Mouse (Mus musculus) liver, embryonic 14.5 days (tissue): ENCODE results near the gene Actr1a. TPM values are rescaled to one million over a fixed set of nuclear protein-coding genes. Genes with fewer than 3 reads are reported as not detected.

Experiments used
- ATAC-seq: fragments of 200-750 bp; cut with Nextera tagmentation; 2 replicates; pipeline ENCODE4 v1.8.0; 2017; ENCODE audit warnings: moderate number of reproducible peaks, mild to moderate bottlenecking, moderate library complexity; ENCODE audit not compliant: insufficient read depth
- DNase-seq, 3 experiments: peaks; one replicate each; pipeline ENCODE4 v3.0.0-alpha.2; 2012 to 2013; ENCODE audit warnings: low read depth in 3 of 3, low spot score in 3 of 3
- H3K27ac ChIP-seq: fragments of 300-500 bp; sonication (generic); 2 replicates; pipeline ENCODE4 v1.5.1; 2014; ENCODE audit warnings: moderate library complexity, mild to moderate bottlenecking, control low read depth, inconsistent platforms
- H3K27me3 ChIP-seq: fragments of 300-500 bp; sonication (generic); 2 replicates; pipeline ENCODE4 v1.6.1; 2014; ENCODE audit warnings: mild to moderate bottlenecking, low read length, moderate library complexity; ENCODE audit not compliant: control insufficient read depth, insufficient read depth
- H3K36me3 ChIP-seq: fragments of 300-500 bp; sonication (generic); replicated peaks from 2 replicates; pipeline ENCODE4 v1.6.1; 2014; ENCODE audit warnings: low read depth; ENCODE audit not compliant: control insufficient read depth, insufficient read depth
- H3K4me1 ChIP-seq, 2 experiments: fragments of 200-500 bp in 1 of 2; fragments of 300-500 bp in 1 of 2; sonication (generic) in 1 of 2; replicated peaks; 2 replicates each; pipeline ENCODE4 v1.6.1; 2012 to 2014; ENCODE audit warnings: antibody characterized with exemption in 1 of 2, inconsistent platforms in 1 of 2, low read length in 1 of 2; ENCODE audit not compliant: control insufficient read depth in 2 of 2, insufficient read depth in 2 of 2
- H3K4me2 ChIP-seq: fragments of 300-500 bp; sonication (generic); 2 replicates; pipeline ENCODE4 v1.6.1; 2014; ENCODE audit warnings: low read depth, mild to moderate bottlenecking, control low read depth, moderate library complexity
- H3K4me3 ChIP-seq, 2 experiments: fragments of 200-500 bp in 1 of 2; fragments of 300-500 bp in 1 of 2; sonication (generic) in 1 of 2; 2 replicates each; pipeline ENCODE4 v1.5.1; 2012 to 2014; ENCODE audit warnings: low read depth in 2 of 2, low read length in 2 of 2, mild to moderate bottlenecking in 2 of 2, control low read depth in 1 of 2, inconsistent platforms in 1 of 2, moderate library complexity in 1 of 2; ENCODE audit not compliant: insufficient read depth in 1 of 2
- H3K9ac ChIP-seq: fragments of 300-500 bp; sonication (generic); replicated peaks from 2 replicates; pipeline ENCODE4 v1.6.1; 2014; ENCODE audit warnings: mild to moderate bottlenecking, control low read depth, moderate library complexity
- H3K9me3 ChIP-seq: fragments of 300-500 bp; sonication (generic); 2 replicates; pipeline ENCODE4 v1.6.1; 2016; ENCODE audit warnings: low read length, mixed read lengths; ENCODE audit not compliant: control insufficient read depth
- CTCF ChIP-seq: IDR thresholded peaks from 2 replicates; pipeline ENCODE4 v1.5.1; 2016; ENCODE audit warnings: antibody characterized with exemption, low read depth, control low read depth
- EP300 ChIP-seq: IDR thresholded peaks from 2 replicates; pipeline ENCODE4 v1.6.1; 2016; ENCODE audit warnings: antibody characterized with exemption, low read depth
- WGBS: fragments of 180-500 bp; shearing (Covaris S2); extraction: QIAGEN DNeasy Blood & Tissue Kit; methylation state at CpG from one replicate; pipeline ENCODE4 v1.1.7; 2014; ENCODE audit not compliant: insufficient replicate concordance; 5-methylcytosine and 5-hydroxymethylcytosine counted together
- polyA plus RNA-seq, 2 experiments: library from polyadenylated mRNA; depleted of rRNA in 1 of 2; stranded (reverse) in 1 of 2; unstranded in 1 of 2; fragments of >200 nt; fragmentation: Nextera tagmentation in 1 of 2; extraction: Ambion mirVana in 1 of 2; gene quantifications; 2 replicates each; pipeline versions ENCODE4 v1.2.1 to v1.2.3; 2012 to 2014

Actr1a gene
- polyA plus RNA-seq, 2 experiments = 28.1 to 47.0 TPM

DNA sequence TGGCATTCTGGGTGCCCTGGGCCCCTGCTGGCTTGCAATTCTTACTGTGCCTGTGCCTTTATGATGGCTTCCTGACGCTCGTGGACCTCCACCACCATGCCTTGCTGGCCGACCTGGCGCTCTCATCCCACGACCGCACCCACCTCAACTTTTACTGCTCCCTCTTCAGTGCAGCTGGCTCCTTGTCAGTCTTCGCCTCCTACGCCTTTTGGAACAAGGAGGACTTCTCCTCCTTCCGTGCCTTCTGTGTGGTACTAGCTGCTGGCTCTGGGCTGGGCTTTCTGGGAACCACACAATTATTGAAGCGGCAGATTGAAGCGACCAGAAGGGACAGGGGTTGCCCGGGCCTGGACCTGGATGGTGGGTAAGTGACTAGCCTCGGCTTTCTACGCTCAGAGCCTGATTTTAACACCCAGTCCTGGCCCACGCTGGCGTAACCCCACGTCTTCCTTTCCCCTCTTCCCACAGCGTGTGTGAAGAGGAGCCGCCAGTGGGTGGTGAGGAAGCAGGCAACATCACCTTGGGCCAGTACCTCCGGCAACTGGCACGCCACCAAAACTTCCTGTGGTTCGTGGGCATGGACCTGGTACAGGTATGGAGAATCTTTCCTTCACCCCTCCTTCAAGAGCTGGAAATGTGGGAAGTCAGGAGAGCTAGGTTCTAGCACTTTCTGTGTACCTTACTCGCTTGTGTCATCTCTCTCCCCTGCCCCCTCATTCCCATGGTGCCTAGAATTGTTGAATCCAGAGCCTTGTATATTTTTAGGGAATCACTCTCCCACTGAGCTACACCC, 27.6 kb downstream of the Actr1a start:
- Histone ChIP-seq H3K36me3 (no peaks in the 10 kb centered on the region), H3K27ac (no peak overlapping the region), H3K4me2 (no peak overlapping the region), H3K9me3 (no peaks in the 10 kb centered on the region), H3K9ac (no peak overlapping the region), H3K4me3 (no peak overlapping the region), H3K4me1 (peaks cover 0 to 3% of the 10 kb centered on the region in 2 experiments; a peak in 1 of 4 replicates), H3K27me3 (no peaks in the 10 kb centered on the region)
- WGBS = 75% methylated on average over 22 of the region's 23 CpGs
- TF ChIP-seq CTCF (no peak), EP300 (no peak)
- DNase-seq (no peak), ATAC-seq (no peak)

DNA sequence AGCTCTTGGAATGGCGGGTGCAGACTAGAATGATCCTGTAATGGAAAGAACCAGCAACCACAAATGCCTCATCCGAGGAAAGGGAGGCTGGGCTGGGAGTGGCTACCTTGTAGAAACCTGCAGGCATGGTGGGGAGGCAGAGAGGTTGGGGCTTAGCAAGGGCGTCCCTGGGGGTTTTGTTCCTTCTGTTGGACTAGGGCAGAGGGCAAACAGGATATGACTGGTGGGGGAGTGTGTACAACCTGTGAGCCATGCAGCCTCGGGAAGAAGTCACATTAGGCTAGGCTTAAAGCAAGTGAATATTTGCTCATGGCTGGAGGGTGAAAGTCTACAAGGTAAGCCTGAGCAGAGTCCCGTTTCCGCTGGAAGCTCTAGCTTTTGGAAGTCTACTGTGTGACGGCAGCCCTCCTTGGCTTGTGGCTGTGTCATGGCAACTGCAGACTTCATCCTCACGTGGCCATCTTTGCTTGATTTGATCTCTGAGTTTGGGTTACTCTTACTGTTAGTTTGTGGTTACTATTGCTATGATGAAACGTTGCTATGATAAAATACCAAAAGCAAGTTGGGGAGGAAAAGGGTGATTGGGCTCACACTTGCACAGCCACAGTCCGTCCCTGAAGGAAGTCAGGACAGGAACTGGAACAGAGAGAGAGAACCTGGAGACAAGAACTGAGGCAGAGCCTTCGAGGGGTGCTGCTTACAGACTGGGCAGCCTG, 32.1 kb downstream of the Actr1a start:
- no peak; the same call in 1 of the 2 replicates for ATAC-seq
- no peaks in the 10 kb centered on the region for H3K9me3 ChIP-seq

DNA sequence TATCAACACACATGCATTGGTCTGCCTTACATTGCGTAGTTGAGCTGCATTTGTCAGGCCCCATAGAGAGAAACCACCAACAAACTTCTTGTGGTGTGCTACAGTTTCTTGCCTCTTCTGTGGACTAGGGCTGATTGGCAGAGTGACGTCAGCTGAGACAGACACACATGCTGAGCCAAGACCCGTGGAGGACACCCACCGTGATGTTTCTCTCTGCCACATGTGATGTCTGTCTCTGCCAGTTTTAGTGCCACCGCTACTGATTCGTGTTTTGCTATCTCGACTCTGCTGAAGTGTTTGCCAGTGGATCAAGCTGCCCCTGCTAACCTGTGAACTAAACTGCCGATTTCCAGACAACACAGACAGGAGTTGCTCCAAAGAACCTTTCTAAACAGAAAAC, 33.4 kb downstream of the Actr1a start:
- Histone ChIP-seq H3K9ac (no peak overlapping the region), H3K4me3 (no peak overlapping the region), H3K36me3 (no peaks in the 10 kb centered on the region), H3K9me3 (no peaks in the 10 kb centered on the region), H3K4me2 (no peak overlapping the region), H3K4me1 (peaks cover 12 to 17% of the 10 kb centered on the region in 2 experiments), H3K27ac (no peak overlapping the region), H3K27me3 (no peaks in the 10 kb centered on the region)
- TF ChIP-seq EP300 (no peak), CTCF (no peak)
- WGBS = 77% methylated on average over 8 of the region's 8 CpGs
- DNase-seq (no peak), ATAC-seq (no peak)

More for the DNA sequence above, 32.1 kb downstream of the Actr1a start:
- no peak for DNase-seq
- WGBS = 59% methylated on average over 11 of the region's 11 CpGs
- Histone ChIP-seq H3K4me1 (peaks cover under 1 to 5% of the 10 kb centered on the region in 2 experiments; a peak in 3 of 4 replicates), H3K9ac (no peak overlapping the region), H3K27me3 (no peaks in the 10 kb centered on the region), H3K4me2 (no peak overlapping the region), H3K36me3 (no peaks in the 10 kb centered on the region), H3K4me3 (no peak overlapping the region), H3K27ac (no peak overlapping the region)
- TF ChIP-seq EP300 (no peak), CTCF (no peak)

DNA sequence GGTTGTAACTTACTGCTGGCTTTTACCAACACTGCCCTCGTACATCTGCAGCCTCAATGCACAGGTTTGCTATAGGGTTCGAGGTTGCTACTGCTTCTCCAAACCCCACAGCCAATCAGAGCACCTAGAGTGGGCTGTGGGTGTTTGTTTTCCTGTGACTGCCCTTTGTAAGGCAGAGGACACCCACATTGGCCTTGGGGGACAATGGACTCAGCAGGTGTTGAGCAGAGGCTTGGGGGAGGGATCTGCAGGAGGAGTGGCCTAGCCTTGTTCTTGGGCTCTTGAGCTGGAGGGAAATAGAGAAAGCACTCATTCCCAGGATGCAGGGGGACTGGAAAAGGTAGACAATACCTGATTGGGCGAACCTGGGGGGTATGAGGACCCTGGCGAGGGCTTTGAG, 37.2 kb downstream of the Actr1a start:
- H3K4me2 ChIP-seq = peak overlapping the region; percentile 100
- DNase-seq (no peak), ATAC-seq (0 out of 2 replicates have a peak, but pooled peaks have one; percentile 17)
- WGBS = 26% methylated on average over 4 of the region's 4 CpGs
- no peaks in the 10 kb centered on the region for H3K9me3 ChIP-seq
- H3K4me3 ChIP-seq = peak overlapping the region in 1 of 2 experiments; percentile 5; a peak in 2 of 4 replicates
- H3K4me1 ChIP-seq = peaks cover 12 to 19% of the 10 kb centered on the region in 2 experiments
- TF ChIP-seq CTCF (no peak), EP300 (no peak)
- H3K9ac ChIP-seq = no peak overlapping the region
- no peaks in the 10 kb centered on the region for H3K27me3 ChIP-seq
- no peak overlapping the region for H3K27ac ChIP-seq
- H3K36me3 ChIP-seq = no peaks in the 10 kb centered on the region
